Mouse (Mus musculus): ENCODE measurements at regions not wholly inside any gene's neighbourhood (a gene's known extent, or its start where the extent isn't known, plus 50 kb on each side); places are given as distances from the start of the nearest gene placed in this dataset.

DNA sequence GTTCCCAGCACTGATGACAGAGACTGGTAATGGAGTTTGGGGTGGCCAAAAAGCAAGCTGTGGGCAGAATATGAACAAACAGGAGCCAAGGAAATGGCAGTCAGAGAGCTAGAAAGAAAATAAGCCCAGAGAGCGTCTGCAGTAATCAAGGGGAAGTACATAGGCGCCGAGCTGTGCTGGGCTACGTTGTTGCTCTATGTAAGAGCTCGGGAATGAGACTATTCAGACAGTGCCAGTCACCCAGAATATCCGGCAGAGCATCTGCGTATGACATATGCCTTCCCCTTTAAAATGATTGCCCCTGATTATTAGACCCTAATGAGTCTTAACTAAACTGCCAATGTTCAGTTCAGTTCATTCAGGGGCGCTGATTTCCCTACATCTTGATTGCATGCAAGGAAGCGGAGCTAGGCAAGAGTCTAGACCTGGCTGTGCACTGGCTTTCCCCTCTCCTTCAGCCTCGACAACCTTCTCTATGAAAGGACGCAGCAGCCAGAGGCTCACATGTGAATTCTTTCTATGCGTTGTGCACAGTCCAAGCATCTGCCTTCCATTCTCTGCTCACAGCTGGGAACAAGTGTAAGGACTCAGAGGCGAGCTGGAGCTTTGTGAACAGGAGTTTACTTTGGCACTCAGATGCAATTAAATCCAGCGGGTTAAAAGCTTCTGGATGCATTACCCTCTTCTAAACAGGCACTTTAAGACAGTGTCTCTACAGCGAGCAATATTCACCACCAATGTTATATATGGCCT is 125.7 kb upstream of the Gdf10 start:
- TF ChIP-seq CTCF (IDR thresholded peaks at IDR 0.05; ENCODE audit: low read depth) (no peak), EP300 (IDR thresholded peaks at IDR 0.05; ENCODE audit: low read depth) (no peak)
